Mouse (Mus musculus): Measurements from ENCODE around the gene Sema4c. TPM values are rescaled to one million over a fixed set of nuclear protein-coding genes. Genes with fewer than 3 reads are reported as not detected.
"Not testable (repeated sequence)": the region's sequence is repeated elsewhere in the genome, so short reads cannot be mapped to it uniquely, and the experiment has no call there.

Gene Sema4c
- total RNA-seq, 2 experiments from 2014 or later: 6.8 to 10.0 TPM

- Histone ChIP-seq H3K27ac (peak overlapping the region; percentile 81; the same call in 1 of the 2 replicates), H3K4me3 (peak overlapping the region; percentile 13)
- intact Hi-C loops (cut with DNase I): loop anchor here (5.0 kb wide), 1 partner anchor 68 kb away; no protein-coding TSS in a partner anchor
- DNase-seq: peak; percentile 17
- TF ChIP-seq CTCF (IDR thresholded peaks at IDR 0.05): no peak
Measured at GRCm38 (mm10) chr1:36549491-36549890, 8.7 kb downstream of the Sema4c start.

GRCm38 (mm10) chr1:36548771-36549170, 9.4 kb downstream of the Sema4c start:
- DNase-seq: peak; percentile 18
- no peak for TF ChIP-seq CTCF (IDR thresholded peaks at IDR 0.05)
- Histone ChIP-seq H3K27ac (peak overlapping the region; percentile 81), H3K4me3 (no peak overlapping the region)
- intact Hi-C loops (cut with DNase I): loop anchor here (5.0 kb wide), 1 partner anchor 69 kb away; no protein-coding TSS in a partner anchor

- intact Hi-C loops (cut with DNase I): loop anchor here (1.0 to 5.0 kb wide), 3 partner anchors 69 to 136 kb away; no protein-coding TSS in a partner anchor
- DNase-seq: peak; percentile 69
- TF ChIP-seq CTCF (IDR thresholded peaks at IDR 0.05): no peak
- H3K27ac ChIP-seq: peak overlapping the region; percentile 81
- H3K4me3 ChIP-seq: no peak overlapping the region
Measured at GRCm38 (mm10) chr1:36547981-36548598, 10.1 kb downstream of the Sema4c start.

- Histone ChIP-seq H3K4me3 (peak within 1 kb of the TSS; percentile 84), H3K27ac (peak within 1 kb of the TSS; percentile 94)
- peak; percentile 100; the same call in 1 of the 2 replicates for TF ChIP-seq CTCF (IDR thresholded peaks at IDR 0.05)
- intact Hi-C loops (cut with DNase I): loop anchor here (1.0 to 5.0 kb wide), 3 partner anchors 70 to 137 kb away; no protein-coding TSS in a partner anchor
- peak; percentile 99 for DNase-seq
Measured at GRCm38 (mm10) chr1:36546888-36547471, 11.2 kb downstream of the Sema4c start, which contains the start of gene Ankrd39. Gene Ankrd39, minus strand, starts transcription at chr1:36547445.

- intact Hi-C loops (cut with DNase I): loop anchor here (5.0 kb wide), 1 partner anchor 71 kb away; no protein-coding TSS in a partner anchor
Measured at GRCm38 (mm10) chr1:36545845-36546600, 12.1 kb downstream of the Sema4c start.

GRCm38 (mm10) chr1:36545382-36545781, 12.8 kb downstream of the Sema4c start:
- peak; percentile 8 for DNase-seq
- no peak for TF ChIP-seq CTCF (IDR thresholded peaks at IDR 0.05)
- intact Hi-C loops (cut with DNase I): loop anchor here (5.0 kb wide), 1 partner anchor 72 kb away; no protein-coding TSS in a partner anchor
- peak overlapping the region; percentile 84 for H3K4me3 ChIP-seq
- H3K27ac ChIP-seq: peak overlapping the region; percentile 94

More at GRCm38 (mm10) chr1:36545845-36546600, 12.1 kb downstream of the Sema4c start:
- DNase-seq: peak; percentile 38
- Histone ChIP-seq H3K4me3 (peak overlapping the region; percentile 84), H3K27ac (peak overlapping the region; percentile 94)
- peak; percentile 34 for TF ChIP-seq CTCF (IDR thresholded peaks at IDR 0.05)

- no peak for TF ChIP-seq CTCF (IDR thresholded peaks at IDR 0.05)
- peak; percentile 27 for DNase-seq
- intact Hi-C loops (cut with DNase I): no loop called here
- Histone ChIP-seq H3K27ac (peak overlapping the region; percentile 91), H3K4me3 (no peak overlapping the region)
Measured at GRCm38 (mm10) chr1:36542925-36543324, 15.2 kb downstream of the Sema4c start.

GRCm38 (mm10) chr1:36541844-36542243, 16.3 kb downstream of the Sema4c start:
- peak overlapping the region; percentile 21 for H3K4me3 ChIP-seq
- intact Hi-C loops (cut with DNase I): no loop called here
- peak overlapping the region; percentile 91 for H3K27ac ChIP-seq
- peak; percentile 57 for DNase-seq
- TF ChIP-seq CTCF (IDR thresholded peaks at IDR 0.05): no peak

- DNase-seq: no peak
- Histone ChIP-seq H3K4me3 (peak overlapping the region; percentile 41), H3K27ac (peak overlapping the region; percentile 91)
- TF ChIP-seq CTCF (IDR thresholded peaks at IDR 0.05): no peak
- intact Hi-C loops (cut with DNase I): no loop called here
Measured at GRCm38 (mm10) chr1:36540807-36541206, 17.3 kb downstream of the Sema4c start.

GRCm38 (mm10) chr1:36540132-36540531, 18.0 kb downstream of the Sema4c start:
- H3K27ac ChIP-seq: peak overlapping the region; percentile 91
- H3K4me3 ChIP-seq: peak overlapping the region; percentile 41
- peak; percentile 71 for DNase-seq
- TF ChIP-seq CTCF (IDR thresholded peaks at IDR 0.05): no peak
- intact Hi-C loops (cut with DNase I): no loop called here

GRCm38 (mm10) chr1:36539186-36539585, 19.0 kb downstream of the Sema4c start, which contains the start of gene Gm42417:
Gene Gm42417, minus strand, starts transcription at chr1:36539429.
- intact Hi-C loops (cut with DNase I): no loop called here
- DNase-seq: peak; percentile 95
- no peak for TF ChIP-seq CTCF (IDR thresholded peaks at IDR 0.05)
- Histone ChIP-seq H3K4me3 (peak within 1 kb of the TSS; percentile 32; the same call in 1 of the 2 replicates), H3K27ac (peak within 1 kb of the TSS; percentile 91)

GRCm38 (mm10) chr1:36538727-36539126, 19.4 kb downstream of the Sema4c start:
- H3K27ac ChIP-seq: peak overlapping the region; percentile 91
- intact Hi-C loops (cut with DNase I): no loop called here

GRCm38 (mm10) chr1:36536783-36537182, 21.4 kb downstream of the Sema4c start, which contains the start of gene Ankrd23:
Gene Ankrd23, minus strand, starts transcription at chr1:36536883.
- DNase-seq; intact Hi-C loops (cut with DNase I): not testable (repeated sequence)
- peak within 1 kb of the TSS; percentile 91 for H3K27ac ChIP-seq
- peak within 1 kb of the TSS; percentile 74 for H3K4me3 ChIP-seq

More at GRCm38 (mm10) chr1:36538727-36539126, 19.4 kb downstream of the Sema4c start:
- TF ChIP-seq CTCF (IDR thresholded peaks at IDR 0.05): no peak
- DNase-seq: peak; percentile 44
- peak overlapping the region; percentile 12; the same call in 1 of the 2 replicates for H3K4me3 ChIP-seq

Measured in gastrocnemius, adult 2 months (tissue).